21 mouse cellular contexts compared by ENCODE assay signal in genomic region chr19:37934640-37935039, GRCm38 (mm10).
DNase-seq lines count a peak whose midpoint lies in the region; ATAC-seq lines count a peak whose summit lies in the region.
"Had no signal": no experiment of that assay in that cellular context is flagged by ENCODE, and none has a peak within 500 bp of the region (broad histone marks: within the 10 kb centered on the region; RNA-seq: fewer than 3 reads in every experiment).

No protein-coding gene starts in this region.

- no peak for DNase-seq in frontal cortex, postnatal 14 days (ENCODE audit: low spot score in 2 of 2)
- DNase-seq in layer of hippocampus, adult 18-20 months (ENCODE audit: low spot score in 2 of 2): peak; percentile 11 to 25
- DNase-seq in layer of hippocampus, postnatal 10 days (ENCODE audit: low spot score in 2 of 2): no peak
- peak; percentile 48 for DNase-seq in brain, adult 2 months (ENCODE audit: low read depth, low spot score)
- DNase-seq in telencephalon, adult 2 months (ENCODE audit: low read depth, low spot score): peak; percentile 33
- DNase-seq in heart, postnatal 25 days (ENCODE audit: low spot score): no peak
- DNase-seq: adrenal gland, adult 2 months; adrenal gland, adult 8-10 months; adrenal gland, postnatal 10 days; adrenal gland, postnatal 14 days; adrenal gland, postnatal 25 days; adrenal gland, postnatal 36 days; B cell, adult 2 months; cerebellum, adult 11 months; cerebellum, adult 11-12 months; cerebellum, adult 18-20 months had no signal

- ATAC-seq in frontal cortex, adult (ENCODE audit: low TSS enrichment): peak; percentile 57
- no peak for ATAC-seq in inflammation-experienced regulatory T-cells, adult 6 months
- ATAC-seq: activated CD4-positive, CD25-positive, alpha-beta regulatory T cell, adult 4 months; CD4-positive, CD25-positive, alpha-beta regulatory T cell, adult 4 months; Patski had no signal

- intact Hi-C loops in heart, postnatal 25 days (cut with DNase I): no loop called here

Comparison
In these comparisons a context has a peak if more than half of its experiments do, and no peak if none do; other contexts are left out.
1. DNase-seq: peak in layer of hippocampus, adult 18-20 months (2 of 2), brain, adult 2 months (single experiment) and telencephalon, adult 2 months (single experiment); none in frontal cortex, postnatal 14 days (0 of 2), layer of hippocampus, postnatal 10 days (0 of 2) and heart, postnatal 25 days (single experiment).